Mouse (Mus musculus) adrenal gland, postnatal 10 days (tissue): Measurements from ENCODE around the gene Rnf166. TPM values are rescaled to one million over a fixed set of nuclear protein-coding genes. Genes with fewer than 3 reads are reported as not detected.

Source experiments
- microRNA-seq: library from miRNA; unstranded; fragments of <30 nt; microRNA quantifications from one replicate; pipeline ENCODE4 v1.2.0, GENCODE M21; 2021
- total RNA-seq, 2 experiments: library from RNA; stranded (reverse); gene quantifications; 2 replicates each; pipeline ENCODE4 v1.2.3; 2021

Rnf166 gene
- total RNA-seq, 2 experiments from 2014 or later, result 40.4 to 42.0 TPM

Small RNA genes lying within 50 kb of the gene (microRNA-seq; reads per million reads assigned to microRNA genes)
- gene Gm24366, result not detected

Other genes starting within 250 kb of the Rnf166 start
- 10 to 100 TPM; 27.2 to 29.0 TPM for gene Zfpm1, start 193.9 kb downstream of the Rnf166 start, total RNA-seq
- gene Trhr2, start 115.3 kb downstream of the Rnf166 start, total RNA-seq, result not detected
- 10 to 100 TPM; 36.2 to 37.7 TPM for gene Zc3h18, start 99.5 kb downstream of the Rnf166 start, total RNA-seq
- gene Il17c, start 54.0 kb downstream of the Rnf166 start, total RNA-seq, result not detected
- gene Cyba, start 43.1 kb downstream of the Rnf166 start, total RNA-seq, result 10 to 100 TPM; 38.6 to 40.1 TPM
- 1 to 10 TPM; 7.4 to 8.0 TPM for gene Mvd, start 32.6 kb downstream of the Rnf166 start, total RNA-seq
- 1 to 10 TPM in 1 of 2 experiments, under 1 TPM in 1; 0.27 to 1.5 TPM for gene Snai3, start 15.3 kb downstream of the Rnf166 start, total RNA-seq
- 10 to 100 TPM; 21.2 to 21.4 TPM for gene Ctu2, start 79 bp upstream of the Rnf166 start, total RNA-seq
- gene Piezo1, start 75.3 kb upstream of the Rnf166 start, total RNA-seq, result 10 to 100 TPM; 31.5 to 41.5 TPM
- 10 to 100 TPM; 17.2 to 20.7 TPM for gene Cdt1, start 92.0 kb upstream of the Rnf166 start, total RNA-seq
- 10 to 100 TPM; 67.5 to 72.3 TPM for gene Aprt, start 100.8 kb upstream of the Rnf166 start, total RNA-seq
- 1 to 10 TPM; 8.0 to 8.3 TPM for gene Galns, start 135.4 kb upstream of the Rnf166 start, total RNA-seq
- 10 to 100 TPM; 48.9 to 56.5 TPM for gene Trappc2l, start 135.6 kb upstream of the Rnf166 start, total RNA-seq
- not detected for gene Pabpn1l, start 146.7 kb upstream of the Rnf166 start, total RNA-seq
- 10 to 100 TPM; 12.0 to 14.3 TPM for gene Cbfa2t3, start 223.0 kb upstream of the Rnf166 start, total RNA-seq